Mouse (Mus musculus) liver, embryonic 14.5 days (tissue): ENCODE measurements around the gene Hmgcll1. TPM values are rescaled to one million over a fixed set of nuclear protein-coding genes. Genes with fewer than 3 reads are reported as not detected.

Source experiments
- ATAC-seq: fragments of 200-750 bp; cut with Nextera tagmentation; 2 replicates; pipeline ENCODE4 v1.8.0; 2017; ENCODE audit warnings: moderate number of reproducible peaks, mild to moderate bottlenecking, moderate library complexity; ENCODE audit not compliant: insufficient read depth
- DNase-seq, 3 experiments: peaks; one replicate each; pipeline ENCODE4 v3.0.0-alpha.2; 2012 to 2013; ENCODE audit warnings: low read depth in 3 of 3, low spot score in 3 of 3
- H3K27ac ChIP-seq: fragments of 300-500 bp; sonication (generic); 2 replicates; pipeline ENCODE4 v1.5.1; 2014; ENCODE audit warnings: moderate library complexity, mild to moderate bottlenecking, control low read depth, inconsistent platforms
- H3K27me3 ChIP-seq: fragments of 300-500 bp; sonication (generic); 2 replicates; pipeline ENCODE4 v1.6.1; 2014; ENCODE audit warnings: mild to moderate bottlenecking, low read length, moderate library complexity; ENCODE audit not compliant: control insufficient read depth, insufficient read depth
- H3K36me3 ChIP-seq: fragments of 300-500 bp; sonication (generic); replicated peaks from 2 replicates; pipeline ENCODE4 v1.6.1; 2014; ENCODE audit warnings: low read depth; ENCODE audit not compliant: control insufficient read depth, insufficient read depth
- H3K4me1 ChIP-seq, 2 experiments: fragments of 200-500 bp in 1 of 2; fragments of 300-500 bp in 1 of 2; sonication (generic) in 1 of 2; replicated peaks; 2 replicates each; pipeline ENCODE4 v1.6.1; 2012 to 2014; ENCODE audit warnings: antibody characterized with exemption in 1 of 2, inconsistent platforms in 1 of 2, low read length in 1 of 2; ENCODE audit not compliant: control insufficient read depth in 2 of 2, insufficient read depth in 2 of 2
- H3K4me2 ChIP-seq: fragments of 300-500 bp; sonication (generic); 2 replicates; pipeline ENCODE4 v1.6.1; 2014; ENCODE audit warnings: low read depth, mild to moderate bottlenecking, control low read depth, moderate library complexity
- H3K4me3 ChIP-seq, 2 experiments: fragments of 200-500 bp in 1 of 2; fragments of 300-500 bp in 1 of 2; sonication (generic) in 1 of 2; 2 replicates each; pipeline ENCODE4 v1.5.1; 2012 to 2014; ENCODE audit warnings: low read depth in 2 of 2, low read length in 2 of 2, mild to moderate bottlenecking in 2 of 2, control low read depth in 1 of 2, inconsistent platforms in 1 of 2, moderate library complexity in 1 of 2; ENCODE audit not compliant: insufficient read depth in 1 of 2
- H3K9ac ChIP-seq: fragments of 300-500 bp; sonication (generic); replicated peaks from 2 replicates; pipeline ENCODE4 v1.6.1; 2014; ENCODE audit warnings: mild to moderate bottlenecking, control low read depth, moderate library complexity
- H3K9me3 ChIP-seq: fragments of 300-500 bp; sonication (generic); 2 replicates; pipeline ENCODE4 v1.6.1; 2016; ENCODE audit warnings: low read length, mixed read lengths; ENCODE audit not compliant: control insufficient read depth
- CTCF ChIP-seq: IDR thresholded peaks from 2 replicates; pipeline ENCODE4 v1.5.1; 2016; ENCODE audit warnings: antibody characterized with exemption, low read depth, control low read depth
- EP300 ChIP-seq: IDR thresholded peaks from 2 replicates; pipeline ENCODE4 v1.6.1; 2016; ENCODE audit warnings: antibody characterized with exemption, low read depth
- polyA plus RNA-seq, 2 experiments: library from polyadenylated mRNA; depleted of rRNA in 1 of 2; stranded (reverse) in 1 of 2; unstranded in 1 of 2; fragments of >200 nt; fragmentation: Nextera tagmentation in 1 of 2; extraction: Ambion mirVana in 1 of 2; gene quantifications; 2 replicates each; pipeline versions ENCODE4 v1.2.1 to v1.2.3; 2012 to 2014

Hmgcll1 gene
- polyA plus RNA-seq, 2 experiments = 0.13 to 0.15 TPM

- Histone ChIP-seq H3K9me3 (no peaks in the 10 kb centered on the region), H3K4me3 (no peak overlapping the region), H3K4me1 (no peaks in the 10 kb centered on the region), H3K4me2 (no peak overlapping the region), H3K9ac (no peak overlapping the region), H3K27ac (no peak overlapping the region), H3K36me3 (no peaks in the 10 kb centered on the region), H3K27me3 (no peaks in the 10 kb centered on the region)
- no peak for ATAC-seq
- no peak for TF ChIP-seq CTCF
- TF ChIP-seq EP300 = no peak
- no peak for DNase-seq
Measured at GRCm38 (mm10) chr9:76179221-76179620, 164.6 kb downstream of the Hmgcll1 start.

Other genes starting within 250 kb of the Hmgcll1 start
- gene Bmp5, start 239.5 kb upstream of the Hmgcll1 start, polyA plus RNA-seq (2012; rRNA removed) = 0.94 and 1.7 TPM in 2 replicates
- 1.2 and 1.3 TPM in 2 replicates for gene Bmp5, start 239.5 kb upstream of the Hmgcll1 start, polyA plus RNA-seq (2014; fragmentation: Nextera tagmentation; extraction: Ambion mirVana)
- not detected in 2 replicates for gene Gfral, start 198.8 kb downstream of the Hmgcll1 start, polyA plus RNA-seq (2012; rRNA removed)
- not detected in 2 replicates for gene Gfral, start 198.8 kb downstream of the Hmgcll1 start, polyA plus RNA-seq (2014; fragmentation: Nextera tagmentation; extraction: Ambion mirVana)